Mouse (Mus musculus) neural tube, embryonic 15.5 days (tissue): ENCODE data around the gene Oxsr1. TPM values are rescaled to one million over a fixed set of nuclear protein-coding genes. Genes with fewer than 3 reads are reported as not detected.

Experiments used
- ATAC-seq: fragments of 200-750 bp; cut with Nextera tagmentation; 2 replicates; pipeline ENCODE4 v1.8.0; 2017; ENCODE audit warnings: mild to moderate bottlenecking, moderate TSS enrichment, moderate library complexity; ENCODE audit not compliant: low FRiP score
- H3K27ac ChIP-seq: fragments of 300-500 bp; sonication (generic); replicated peaks from 2 replicates; pipeline ENCODE4 v1.5.1; 2015; ENCODE audit warnings: mild to moderate bottlenecking, inconsistent platforms
- H3K27me3 ChIP-seq: fragments of 300-500 bp; sonication (generic); replicated peaks from 2 replicates; pipeline ENCODE4 v1.6.1; 2015; ENCODE audit warnings: inconsistent platforms
- H3K36me3 ChIP-seq: fragments of 300-500 bp; sonication (generic); 2 replicates; pipeline ENCODE4 v1.6.1; 2015; ENCODE audit warnings: inconsistent platforms
- H3K4me1 ChIP-seq: fragments of 300-500 bp; sonication (generic); 2 replicates; pipeline ENCODE4 v1.6.1; 2015; ENCODE audit warnings: inconsistent platforms
- H3K4me2 ChIP-seq: fragments of 300-500 bp; sonication (generic); 2 replicates; pipeline ENCODE4 v1.6.1; 2015; ENCODE audit warnings: inconsistent platforms, mild to moderate bottlenecking, moderate library complexity
- H3K4me3 ChIP-seq: fragments of 300-500 bp; sonication (generic); replicated peaks from 2 replicates; pipeline ENCODE4 v1.5.1; 2015; ENCODE audit warnings: mild to moderate bottlenecking, inconsistent platforms
- H3K9ac ChIP-seq: fragments of 300-500 bp; sonication (generic); replicated peaks from 2 replicates; pipeline ENCODE4 v1.6.1; 2015; ENCODE audit warnings: mild to moderate bottlenecking, inconsistent platforms
- H3K9me3 ChIP-seq: fragments of 300-500 bp; sonication (generic); replicated peaks from 2 replicates; pipeline ENCODE4 v1.6.1; 2016; ENCODE audit warnings: inconsistent platforms
- WGBS: fragments of 180-500 bp; shearing (Covaris S2); methylation state at CpG from one replicate; pipeline ENCODE4 v1.1.7; 2015; ENCODE audit warnings: mixed read lengths; 5-methylcytosine and 5-hydroxymethylcytosine counted together
- polyA plus RNA-seq: library from polyadenylated mRNA; unstranded; fragments of >200 nt; fragmentation: Nextera tagmentation; extraction: Ambion mirVana; gene quantifications from 2 replicates; pipeline ENCODE4 v1.2.1, GENCODE M21; 2015

The Oxsr1 gene
- polyA plus RNA-seq, 1 experiment from 2014 or later: 13.0 TPM

DNA sequence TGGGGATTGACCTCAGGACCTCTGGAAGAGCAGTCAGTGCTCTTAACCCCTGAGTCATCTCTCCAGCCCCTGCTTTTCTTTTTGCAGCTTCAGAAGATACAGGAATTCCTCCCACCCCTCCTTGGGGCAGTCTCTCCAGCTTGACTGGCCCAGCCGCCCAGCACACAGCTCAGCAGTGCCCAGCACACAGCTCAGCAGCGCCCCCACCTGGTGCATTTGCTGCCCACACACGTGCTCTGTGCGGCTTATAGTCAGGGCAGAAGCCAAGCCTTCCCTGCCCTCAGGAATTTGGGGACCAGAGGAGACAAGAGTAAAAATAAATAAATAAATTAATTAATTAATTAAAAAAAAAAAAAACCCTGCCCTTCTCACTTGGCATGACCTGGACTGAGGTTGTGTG, 29.8 kb upstream of the Oxsr1 start:
- no peaks in the 10 kb centered on the region for H3K4me1 ChIP-seq
- H3K4me3 ChIP-seq: no peak overlapping the region
- H3K36me3 ChIP-seq: peaks cover 37% of the 10 kb centered on the region
- no peaks in the 10 kb centered on the region for H3K9me3 ChIP-seq
- H3K27ac ChIP-seq: no peak overlapping the region
- WGBS: 25% methylated on average over 4 of the region's 4 CpGs
- no peak overlapping the region for H3K4me2 ChIP-seq
- H3K9ac ChIP-seq: no peak overlapping the region
- ATAC-seq: no peak; the same call in 1 of the 2 replicates
- H3K27me3 ChIP-seq: no peaks in the 10 kb centered on the region

DNA sequence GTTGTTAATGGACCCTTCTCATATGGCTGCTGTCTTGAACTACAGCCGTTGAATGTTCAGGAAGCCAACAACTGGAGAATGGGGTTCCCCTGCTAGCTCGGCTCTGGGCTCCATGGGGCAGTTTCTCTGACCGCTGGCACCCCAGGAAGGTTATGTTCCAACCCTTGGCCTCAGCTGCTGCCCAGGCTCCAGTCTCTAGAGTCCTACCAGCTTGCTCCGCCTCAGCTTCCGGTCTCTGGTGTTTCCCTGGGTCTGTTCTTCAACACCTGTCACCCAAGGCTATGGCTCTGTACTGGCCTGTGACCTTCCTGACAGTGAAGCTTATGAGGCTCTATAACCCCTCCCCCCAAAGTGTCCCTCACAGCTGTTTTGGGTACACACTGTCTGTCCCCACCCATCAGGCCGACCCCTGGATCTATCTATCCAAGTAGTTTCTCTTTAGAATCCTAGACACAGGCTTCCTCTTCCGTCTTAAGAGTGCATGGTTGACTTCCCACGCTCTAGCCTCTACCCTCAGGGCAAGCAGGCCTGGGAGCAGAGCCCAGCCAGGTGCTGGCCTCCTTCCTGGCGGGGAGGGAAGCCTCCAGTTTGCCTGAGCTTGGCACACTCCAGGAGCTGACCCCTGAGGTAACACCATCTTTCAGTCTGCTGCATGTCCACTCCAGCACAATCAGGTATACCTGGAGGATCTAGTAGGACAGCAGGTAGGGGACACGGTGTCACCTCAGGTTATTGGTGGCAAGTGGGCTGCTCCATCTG, 28.9 kb upstream of the Oxsr1 start:
- WGBS: 94% methylated on average over 10 of the region's 10 CpGs
- Histone ChIP-seq H3K4me1 (no peaks in the 10 kb centered on the region), H3K4me2 (no peak overlapping the region), H3K27me3 (no peaks in the 10 kb centered on the region), H3K9ac (no peak overlapping the region), H3K4me3 (no peak overlapping the region), H3K27ac (no peak overlapping the region), H3K36me3 (peaks cover 46% of the 10 kb centered on the region), H3K9me3 (no peaks in the 10 kb centered on the region)
- ATAC-seq: 0 out of 2 replicates have a peak, but pooled peaks have one; percentile 29

GRCm38 (mm10) chr9:119350531-119350930, 28.3 kb upstream of the Oxsr1 start:
- WGBS: 95% methylated on average over 3 of the region's 3 CpGs
- no peak overlapping the region for H3K4me3 ChIP-seq
- no peak overlapping the region for H3K9ac ChIP-seq
- no peaks in the 10 kb centered on the region for H3K27me3 ChIP-seq
- H3K9me3 ChIP-seq: no peaks in the 10 kb centered on the region
- H3K4me2 ChIP-seq: no peak overlapping the region
- H3K36me3 ChIP-seq: peaks cover 52% of the 10 kb centered on the region
- no peak overlapping the region for H3K27ac ChIP-seq
- no peak for ATAC-seq
- H3K4me1 ChIP-seq: no peaks in the 10 kb centered on the region

DNA sequence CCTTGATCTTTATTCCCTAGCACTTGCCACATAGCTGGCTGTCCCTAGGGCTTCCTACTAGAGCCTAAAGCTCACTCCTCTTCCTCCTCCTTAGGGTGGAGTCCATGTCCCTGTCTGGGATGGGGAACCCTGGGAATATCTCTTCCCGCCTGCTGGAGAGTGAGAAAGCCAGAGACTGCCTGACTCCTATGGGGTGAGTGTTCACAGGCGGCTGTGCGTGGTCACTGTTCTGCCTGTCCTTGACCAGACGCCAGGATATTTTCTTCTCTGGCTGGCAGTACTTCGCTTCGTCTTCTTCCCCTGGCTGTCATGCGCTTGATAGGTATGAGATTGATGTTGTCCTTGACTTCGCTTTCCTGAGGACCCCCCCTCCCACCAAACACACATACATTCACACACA, 24.1 kb upstream of the Oxsr1 start:
- ATAC-seq: no peak
- no peak overlapping the region for H3K27ac ChIP-seq
- no peak overlapping the region for H3K4me2 ChIP-seq
- 94% methylated on average over 8 of the region's 8 CpGs for WGBS
- H3K27me3 ChIP-seq: no peaks in the 10 kb centered on the region
- H3K4me1 ChIP-seq: peaks cover 18% of the 10 kb centered on the region
- H3K4me3 ChIP-seq: no peak overlapping the region
- peaks cover 72% of the 10 kb centered on the region for H3K36me3 ChIP-seq
- H3K9ac ChIP-seq: no peak overlapping the region
- no peaks in the 10 kb centered on the region for H3K9me3 ChIP-seq

- ATAC-seq: no peak
- Histone ChIP-seq H3K4me2 (peak overlapping the region; percentile 81; the same call in 1 of the 2 replicates), H3K36me3 (peaks cover 45% of the 10 kb centered on the region), H3K27ac (no peak overlapping the region), H3K27me3 (0 out of 2 replicates have a peak, but pooled peaks cover 3% of the 10 kb centered on the region), H3K9ac (no peak overlapping the region), H3K4me3 (no peak overlapping the region), H3K4me1 (peaks cover 34% of the 10 kb centered on the region), H3K9me3 (no peaks in the 10 kb centered on the region)
- WGBS: 93% methylated on average over 7 of the region's 7 CpGs
Observed at GRCm38 (mm10) chr9:119342728-119343127, 20.5 kb upstream of the Oxsr1 start.

GRCm38 (mm10) chr9:119340909-119341816, 18.9 kb upstream of the Oxsr1 start, which contains the start of gene Myd88:
TSS of gene Myd88 (minus strand) at chr9:119341411.
- Histone ChIP-seq H3K4me3 (peak within 1 kb of the TSS; percentile 74), H3K4me1 (peaks cover 34% of the 10 kb centered on the region), H3K4me2 (peak within 1 kb of the TSS; percentile 81), H3K9ac (peak within 1 kb of the TSS; percentile 90), H3K36me3 (peaks cover 30% of the 10 kb centered on the region), H3K27ac (peak within 1 kb of the TSS; percentile 85), H3K27me3 (0 out of 2 replicates have a peak, but pooled peaks cover 3% of the 10 kb centered on the region), H3K9me3 (no peaks in the 10 kb centered on the region)
- peak; percentile 98 for ATAC-seq
- under 1% methylated on average over 63 of the region's 68 CpGs for WGBS

DNA sequence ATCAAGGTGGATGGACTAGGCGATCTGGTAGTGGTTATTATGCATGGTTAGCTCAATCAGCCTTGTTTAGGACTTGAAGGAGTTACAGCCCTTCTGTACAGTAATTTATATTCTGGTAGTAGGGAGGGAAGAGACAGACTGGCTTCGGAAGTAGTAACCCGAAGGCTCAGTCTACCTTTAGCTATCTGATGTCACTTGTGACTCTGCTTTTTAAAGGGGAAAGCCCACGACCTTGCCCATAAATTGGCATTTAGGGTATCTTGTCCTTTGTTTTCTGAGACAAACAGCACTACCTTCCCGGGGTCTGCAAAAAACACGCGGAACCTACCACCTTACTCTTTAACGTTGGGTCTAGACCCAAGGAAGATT, 18.0 kb upstream of the Oxsr1 start:
- peak overlapping the region; percentile 43; the same call in 1 of the 2 replicates for H3K9ac ChIP-seq
- ATAC-seq: no peak
- peak overlapping the region; percentile 74 for H3K4me3 ChIP-seq
- 7% methylated on average over 8 of the region's 8 CpGs for WGBS
- no peaks in the 10 kb centered on the region for H3K9me3 ChIP-seq
- peaks cover 21% of the 10 kb centered on the region for H3K36me3 ChIP-seq
- 0 out of 2 replicates have a peak, but pooled peaks cover 3% of the 10 kb centered on the region for H3K27me3 ChIP-seq
- peak overlapping the region; percentile 81 for H3K4me2 ChIP-seq
- H3K27ac ChIP-seq: peak overlapping the region; percentile 85
- H3K4me1 ChIP-seq: peaks cover 34% of the 10 kb centered on the region

GRCm38 (mm10) chr9:119339558-119340211, 17.5 kb upstream of the Oxsr1 start, which contains the start of gene Acaa1a:
TSS of gene Acaa1a (plus strand) at chr9:119339676.
- Histone ChIP-seq H3K4me3 (peak within 1 kb of the TSS; percentile 74), H3K27ac (peak within 1 kb of the TSS; percentile 85), H3K4me2 (peak within 1 kb of the TSS; percentile 81), H3K4me1 (peaks cover 34% of the 10 kb centered on the region), H3K36me3 (peaks cover 16% of the 10 kb centered on the region), H3K27me3 (0 out of 2 replicates have a peak, but pooled peaks cover 3% of the 10 kb centered on the region), H3K9ac (peak within 1 kb of the TSS; percentile 43), H3K9me3 (no peaks in the 10 kb centered on the region)
- no peak for ATAC-seq
- WGBS: 1% methylated on average over 43 of the region's 43 CpGs

DNA sequence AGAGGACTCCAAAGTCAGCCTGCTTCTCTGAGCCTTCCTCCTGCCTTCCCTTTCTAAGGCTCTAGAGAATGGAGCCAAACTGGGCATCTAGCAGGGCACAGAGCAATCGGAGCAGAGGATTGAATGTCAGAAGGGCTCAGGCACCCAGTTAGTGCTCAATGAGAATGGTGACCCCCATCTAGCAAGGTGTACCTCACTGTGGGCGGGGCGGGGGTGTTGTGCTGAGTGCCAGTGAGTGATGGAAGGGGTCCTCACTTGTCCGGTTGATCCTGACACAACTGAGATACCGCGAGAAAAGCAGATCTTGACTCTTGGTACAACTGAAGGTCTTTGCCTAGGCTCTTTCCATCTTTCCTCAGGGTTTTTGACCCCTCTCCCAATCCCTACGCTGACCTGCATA, 16.9 kb upstream of the Oxsr1 start:
- Histone ChIP-seq H3K27me3 (0 out of 2 replicates have a peak, but pooled peaks cover 3% of the 10 kb centered on the region), H3K27ac (no peak overlapping the region), H3K9me3 (no peaks in the 10 kb centered on the region), H3K36me3 (peaks cover 10% of the 10 kb centered on the region), H3K4me1 (peaks cover 34% of the 10 kb centered on the region), H3K9ac (peak overlapping the region; percentile 43), H3K4me3 (peak overlapping the region; percentile 74), H3K4me2 (peak overlapping the region; percentile 81)
- no peak for ATAC-seq
- WGBS: 55% methylated on average over 7 of the region's 7 CpGs

- Histone ChIP-seq H3K9ac (no peak overlapping the region), H3K27me3 (0 out of 2 replicates have a peak, but pooled peaks cover 3% of the 10 kb centered on the region), H3K27ac (no peak overlapping the region), H3K4me1 (peaks cover 32% of the 10 kb centered on the region), H3K4me2 (no peak overlapping the region), H3K4me3 (no peak overlapping the region), H3K9me3 (no peaks in the 10 kb centered on the region), H3K36me3 (peaks cover 3% of the 10 kb centered on the region)
- no peak for ATAC-seq
- 93% methylated on average over 3 of the region's 3 CpGs for WGBS
Observed at GRCm38 (mm10) chr9:119338350-119338749, 16.1 kb upstream of the Oxsr1 start.

GRCm38 (mm10) chr9:119337842-119338241, 15.6 kb upstream of the Oxsr1 start:
- Histone ChIP-seq H3K9me3 (no peaks in the 10 kb centered on the region), H3K4me2 (no peak overlapping the region)
- WGBS: 95% methylated on average over 14 of the region's 14 CpGs

More at GRCm38 (mm10) chr9:119337842-119338241, 15.6 kb upstream of the Oxsr1 start:
- no peak for ATAC-seq
- peaks cover 27% of the 10 kb centered on the region for H3K4me1 ChIP-seq
- 0 out of 2 replicates have a peak, but pooled peaks cover 3% of the 10 kb centered on the region for H3K27me3 ChIP-seq
- no peak overlapping the region for H3K27ac ChIP-seq
- no peaks in the 10 kb centered on the region for H3K36me3 ChIP-seq
- no peak overlapping the region for H3K9ac ChIP-seq
- H3K4me3 ChIP-seq: no peak overlapping the region
